Mouse (Mus musculus): ENCODE measurements at regions not wholly inside any gene's neighbourhood (a gene's known extent, or its start where the extent isn't known, plus 50 kb on each side); places are given as distances from the start of the nearest gene placed in this dataset.
"Not testable (repeated sequence)": the region's sequence is repeated elsewhere in the genome, so short reads cannot be mapped to it uniquely, and the experiment has no call there.

- no peak for DNase-seq
Measured at GRCm38 (mm10) chr9:92661938-92662337, 119.9 kb downstream of the Plod2 start.

DNA sequence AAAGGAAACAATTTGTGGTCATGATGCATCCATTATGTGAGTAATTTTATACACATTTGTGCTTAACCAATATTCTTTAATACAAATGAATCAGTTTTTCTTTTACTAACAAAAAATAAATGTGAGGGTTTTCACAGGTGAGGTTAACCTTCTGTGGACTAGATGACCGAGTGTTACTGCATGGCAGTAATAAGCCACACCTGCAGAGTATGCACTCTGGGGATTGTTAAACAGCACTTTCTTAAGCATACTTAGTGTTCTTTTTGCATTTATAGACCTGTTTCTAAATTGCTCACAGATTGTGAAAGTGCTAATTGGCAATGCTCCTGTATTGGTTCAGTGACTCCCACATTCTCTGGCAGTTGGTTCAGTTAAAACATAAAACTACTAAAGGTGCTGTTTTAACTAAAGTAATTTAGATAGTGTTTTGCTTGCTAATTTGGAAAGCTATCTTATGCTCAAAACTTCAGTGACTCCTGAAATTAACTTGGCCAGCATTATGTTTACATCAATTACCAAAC lies 125.4 kb downstream of the Plod2 start:
- DNase-seq: no peak

DNA sequence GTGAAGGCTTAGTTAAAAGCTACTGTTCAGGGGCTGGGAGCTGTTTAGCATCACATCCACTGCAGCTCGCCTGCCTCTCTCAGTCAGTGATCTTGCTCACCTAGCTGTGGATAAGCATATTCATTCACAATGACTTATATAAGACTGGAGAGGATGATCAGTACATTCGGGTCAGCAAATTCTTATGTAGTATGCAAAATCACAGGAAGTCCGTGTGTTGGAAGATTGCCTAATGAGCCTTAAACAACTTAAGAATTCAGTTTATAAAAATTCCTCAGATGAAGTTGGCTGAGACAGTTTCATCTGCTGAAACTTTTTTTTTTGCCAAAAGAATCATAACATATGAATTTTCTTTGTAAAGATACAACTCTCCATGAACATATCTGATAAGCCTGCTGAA lies 129.9 kb downstream of the Plod2 start:
- DNase-seq: no peak

DNA sequence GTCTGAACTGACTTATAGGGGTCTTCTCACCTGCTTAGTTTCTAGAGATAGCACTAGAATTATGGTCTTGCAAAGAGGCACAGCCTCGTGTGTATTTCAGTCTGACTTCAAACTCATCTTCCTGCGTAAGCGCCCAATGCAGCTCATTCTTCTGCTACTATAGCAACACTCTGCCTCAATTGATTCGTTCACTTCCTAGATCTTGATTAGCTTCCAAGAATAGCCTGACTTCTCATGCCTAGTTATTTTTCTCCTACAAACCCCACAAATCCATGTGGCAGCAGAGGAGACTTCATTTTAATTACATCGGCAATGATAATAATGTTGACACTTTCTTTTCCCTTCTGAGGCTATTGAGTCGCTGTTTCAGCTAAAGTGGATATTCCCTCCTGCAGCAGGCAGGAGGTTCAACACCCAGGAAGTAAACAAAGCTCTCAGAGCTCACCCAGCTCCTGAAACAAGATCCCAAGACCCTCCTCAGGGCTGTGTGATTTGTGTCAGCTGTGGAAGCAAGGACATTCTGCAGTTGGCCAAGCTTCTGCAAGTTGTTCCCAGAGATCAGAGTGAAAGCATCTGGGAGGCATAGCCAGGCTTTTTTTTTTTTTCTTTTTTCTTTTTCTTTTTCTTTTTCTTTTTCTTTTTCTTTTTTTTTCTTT lies 152.5 kb downstream of the Plod2 start:
- DNase-seq: no peak

DNA sequence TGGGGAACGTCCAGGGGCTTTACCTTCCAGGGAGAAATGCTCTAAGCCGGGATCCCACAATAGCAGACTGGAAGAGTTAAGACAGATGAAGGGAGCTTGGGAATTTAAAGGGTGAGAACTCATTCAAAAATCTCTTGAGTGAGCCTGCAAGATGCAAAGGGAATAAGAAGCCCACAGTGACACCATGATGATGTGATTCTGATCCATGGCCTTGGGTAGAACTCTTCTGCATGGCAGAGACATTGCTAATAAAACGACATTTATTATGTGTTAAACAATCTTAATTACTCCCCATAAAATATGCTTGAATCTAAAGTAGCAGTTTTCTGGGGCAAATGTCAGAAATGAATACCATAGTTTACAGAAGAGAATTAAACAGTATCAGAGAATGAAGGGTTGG lies 155.9 kb downstream of the Plod2 start:
- no peak for DNase-seq

DNA sequence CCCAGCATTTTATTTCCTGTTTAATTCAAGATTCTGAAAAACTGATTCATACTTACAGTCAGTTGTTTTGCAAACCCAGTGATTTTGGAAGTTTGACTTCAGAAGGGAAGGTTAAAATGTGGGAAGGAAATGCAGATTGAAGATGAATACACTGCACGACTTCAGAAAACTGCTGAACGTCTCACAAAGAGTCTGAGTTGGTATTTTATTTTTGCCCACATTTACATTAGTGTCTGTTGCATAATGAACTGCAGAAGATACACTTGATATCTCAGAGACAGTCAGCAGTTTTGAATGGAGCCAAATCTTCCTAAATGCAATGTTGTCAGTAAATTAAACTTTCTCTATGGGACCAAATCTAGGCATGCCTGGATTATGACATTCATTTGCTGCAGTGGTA lies 162.7 kb downstream of the Plod2 start:
- no peak for DNase-seq

DNA sequence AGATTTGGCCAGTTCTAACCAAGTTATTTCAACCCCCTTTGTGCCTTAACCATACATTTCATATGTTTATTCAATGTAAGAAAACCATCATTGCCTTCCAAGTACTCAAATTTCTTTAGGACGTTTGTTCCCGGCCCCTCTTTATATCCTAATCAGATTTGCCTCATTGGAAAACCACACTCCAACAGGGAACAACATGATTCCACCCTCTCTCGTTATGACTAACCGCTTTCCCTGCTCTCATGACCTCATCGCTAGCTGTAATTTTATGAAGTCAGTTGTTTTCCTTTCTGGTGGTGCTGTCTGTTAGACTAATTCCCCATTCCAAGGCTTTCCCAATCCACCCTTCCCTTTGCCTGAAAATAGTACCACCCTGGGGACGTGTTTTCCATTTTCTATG lies 165.0 kb downstream of the Plod2 start:
- DNase-seq: no peak

DNA sequence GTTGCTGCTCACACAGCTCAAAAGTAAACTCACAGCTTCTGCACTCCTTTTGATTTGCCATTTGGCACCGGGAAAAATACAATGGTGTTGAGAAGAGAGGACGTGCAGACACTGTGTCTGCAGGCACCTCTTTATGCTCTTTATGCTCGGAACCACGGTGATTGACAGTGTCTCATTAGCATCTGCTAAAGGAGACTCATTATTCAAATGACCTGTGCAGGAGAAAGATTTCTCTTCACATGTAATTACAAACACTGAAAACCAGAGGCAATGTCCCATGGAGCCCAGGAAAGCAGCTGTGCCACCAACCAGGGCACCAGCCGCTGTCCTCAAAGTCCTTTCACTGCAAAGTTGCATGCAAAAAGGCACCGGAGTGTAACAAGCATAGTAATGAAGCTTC lies 175.2 kb downstream of the Plod2 start:
- DNase-seq: no peak

- no peak for DNase-seq
Measured at GRCm38 (mm10) chr9:92718337-92718736, 176.3 kb downstream of the Plod2 start.

- DNase-seq: no peak
Measured at GRCm38 (mm10) chr9:92719251-92719650, 177.2 kb downstream of the Plod2 start.

DNA sequence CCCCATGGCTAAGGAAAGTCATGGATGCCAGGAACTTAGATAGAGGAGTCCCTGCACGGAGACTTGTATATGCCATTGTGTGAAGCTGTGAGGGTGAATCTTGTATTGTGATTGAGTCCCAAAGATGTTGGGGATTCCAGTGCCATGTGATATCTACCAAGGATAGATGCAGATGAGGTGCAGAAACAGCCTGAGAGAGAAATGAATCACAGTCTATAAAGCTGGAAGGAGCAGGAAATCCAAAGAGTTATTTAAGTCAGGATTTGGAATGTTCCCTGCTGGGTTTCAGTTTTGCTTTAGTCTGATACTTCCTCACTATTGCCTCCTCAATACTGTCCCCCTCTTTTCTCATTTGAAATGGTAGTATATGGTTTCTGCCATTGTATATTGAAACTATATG lies 186.8 kb downstream of the Plod2 start:
- DNase-seq: no peak

DNA sequence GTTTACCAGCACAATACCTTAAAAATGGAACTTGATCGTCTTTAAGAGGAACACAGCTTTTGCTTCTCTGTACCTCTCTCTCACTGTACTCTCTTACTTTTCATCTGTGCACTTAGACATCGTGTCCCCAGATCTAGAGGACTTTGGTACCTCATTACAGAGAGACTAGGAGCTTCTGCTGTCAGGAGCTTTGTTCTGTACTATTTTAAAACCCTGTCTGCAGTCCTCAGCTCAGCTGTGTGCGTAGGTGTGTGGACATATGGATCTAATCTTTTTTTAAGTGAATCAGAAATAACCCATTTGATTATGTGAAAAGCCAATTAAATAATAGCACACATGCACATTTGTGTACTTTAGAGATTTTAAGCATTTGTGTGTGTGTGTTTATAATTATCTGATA lies 189.4 kb downstream of the Plod2 start:
- no peak for DNase-seq

- DNase-seq: no peak
Measured at GRCm38 (mm10) chr9:92767532-92767931, 225.5 kb downstream of the Plod2 start.

DNA sequence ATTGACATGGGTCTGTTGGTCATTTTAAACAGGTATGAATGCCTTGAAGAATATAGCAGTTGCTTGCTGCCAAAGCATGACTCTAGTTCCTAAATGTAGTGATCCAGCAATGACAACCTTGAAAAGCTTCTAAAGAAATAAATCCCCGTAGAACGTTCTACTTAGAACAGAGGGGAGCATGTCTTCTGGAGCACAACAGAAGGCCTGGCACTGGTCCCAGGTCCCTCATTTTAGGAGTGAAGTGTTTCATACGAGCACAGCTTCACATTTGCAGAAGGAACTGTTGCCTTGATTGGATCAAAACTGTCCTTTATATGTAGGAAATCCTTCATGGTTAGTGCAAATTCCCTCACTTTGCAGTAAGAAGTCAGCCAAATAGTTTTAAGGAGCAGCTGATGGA lies 226.4 kb downstream of the Plod2 start:
- no peak for DNase-seq

GRCm38 (mm10) chr9:92769528-92769927 lies 227.5 kb downstream of the Plod2 start:
- peak; percentile 4 for DNase-seq

- no peak for DNase-seq
Measured at GRCm38 (mm10) chr9:92771002-92771401, 229.0 kb downstream of the Plod2 start.

GRCm38 (mm10) chr9:92771716-92772115 lies 229.7 kb downstream of the Plod2 start:
- DNase-seq: no peak

DNA sequence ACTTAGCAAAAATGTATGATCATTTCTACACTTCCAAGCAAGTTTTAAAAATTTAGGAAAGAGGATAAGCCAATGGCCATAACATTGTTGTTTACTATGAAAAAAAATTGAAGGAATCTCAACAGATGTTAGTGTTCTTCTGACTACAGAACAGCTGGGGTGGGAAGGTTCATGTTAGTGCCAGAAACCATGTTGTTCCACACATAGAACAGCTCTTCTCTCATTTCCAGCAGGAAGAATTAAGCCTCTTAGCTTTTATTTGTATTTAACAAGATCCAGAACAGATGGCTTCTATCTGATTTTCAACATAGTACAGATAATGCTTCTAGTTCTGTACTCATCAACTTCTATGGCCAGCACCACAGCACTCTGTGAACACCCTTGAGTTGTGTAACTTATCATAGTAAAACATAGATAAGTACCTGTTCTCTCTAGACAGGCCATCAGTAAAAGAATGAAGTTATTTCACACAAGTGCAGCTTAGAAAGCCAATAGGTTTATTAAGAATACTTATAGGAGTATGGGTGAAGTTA lies 241.0 kb downstream of the Plod2 start:
- no peak for DNase-seq

DNA sequence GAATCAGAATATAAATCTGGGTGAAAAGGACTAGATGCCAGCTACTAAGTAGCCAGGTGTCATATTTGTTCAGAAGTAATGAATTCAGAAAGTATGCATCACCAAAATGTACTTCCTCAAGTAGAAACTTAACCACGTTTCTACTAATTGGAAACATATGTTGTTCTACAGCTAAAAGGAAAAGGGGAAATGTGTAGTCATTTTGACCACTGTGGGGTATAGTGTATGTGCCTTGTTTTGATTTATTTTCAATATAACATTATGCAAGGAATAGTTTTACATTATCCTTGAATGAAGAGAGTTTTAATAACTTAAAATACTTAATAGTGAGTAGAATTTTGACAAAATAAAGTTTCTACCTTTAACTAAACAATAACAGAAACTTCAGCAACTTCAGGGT lies 257.7 kb downstream of the Plod2 start:
- DNase-seq: no peak

GRCm38 (mm10) chr9:92809469-92809868 lies 267.4 kb downstream of the Plod2 start:
- no peak for DNase-seq

DNA sequence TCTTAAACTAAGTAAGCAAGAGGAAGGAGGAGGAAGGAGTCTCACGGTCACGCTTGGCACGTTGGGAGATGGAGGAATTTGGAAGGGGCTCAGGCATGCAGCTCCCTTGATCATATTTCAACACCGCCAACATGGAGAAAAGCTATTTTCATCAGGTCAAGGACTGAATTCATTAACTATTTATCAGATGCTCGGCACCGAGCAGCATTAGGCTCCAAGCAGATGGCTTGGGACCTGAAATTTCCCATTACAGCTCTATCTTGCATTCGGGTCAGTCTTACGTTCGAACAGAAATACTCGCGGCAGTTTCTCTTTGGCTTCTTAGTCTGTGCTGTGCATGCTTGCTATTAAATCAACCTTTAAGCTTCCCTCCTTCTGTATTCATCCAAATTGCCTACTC lies 278.7 kb downstream of the Plod2 start:
- no peak for DNase-seq

- no peak for DNase-seq
Measured at GRCm38 (mm10) chr9:92826708-92827353, 284.8 kb downstream of the Plod2 start.

DNA sequence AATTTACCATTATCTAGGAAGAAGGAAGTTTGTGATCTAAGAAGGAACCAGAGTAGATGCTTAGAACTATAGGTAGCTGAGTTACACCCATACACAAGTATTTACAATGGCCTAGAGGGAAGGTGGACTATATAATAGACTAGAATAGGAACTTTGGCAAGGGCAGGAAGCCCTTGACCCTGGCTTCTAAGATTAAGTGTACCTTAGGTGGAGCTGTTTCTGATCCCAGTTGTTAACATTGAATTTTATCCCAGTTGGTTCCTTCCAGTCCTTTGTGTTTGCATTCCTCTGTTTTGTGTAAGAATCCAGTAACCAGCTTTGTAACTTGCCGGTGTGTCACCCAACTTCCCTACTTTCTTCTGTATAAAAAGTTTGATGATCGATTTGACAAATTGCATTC lies 294.1 kb downstream of the Plod2 start:
- not testable (repeated sequence) for DNase-seq

- DNase-seq: no peak
Measured at GRCm38 (mm10) chr9:92856410-92857083, 314.5 kb downstream of the Plod2 start.
